Mouse (Mus musculus) ZHBTc4 (cell line): ENCODE measurements at regions not wholly inside any gene's neighbourhood (a gene's known extent, or its start where the extent isn't known, plus 50 kb on each side); places are given as distances from the start of the nearest gene placed in this dataset.
"Not testable (repeated sequence)": the region's sequence is repeated elsewhere in the genome, so short reads cannot be mapped to it uniquely, and the experiment has no call there.

ENCODE experiments used
- DNase-seq: peaks from one replicate; pipeline ENCODE4 v3.0.0-alpha.2; 2011; ENCODE audit warnings: low read depth, low spot score

GRCm38 (mm10) chr13:115911524-115912459, 397.7 kb downstream of the Isl1 start:
- no peak for DNase-seq

GRCm38 (mm10) chr13:115910866-115911449, 398.5 kb downstream of the Isl1 start:
- DNase-seq, result no peak

- no peak for DNase-seq
These were observed 428.9 kb downstream of the Isl1 start for GRCm38 (mm10) chr13:115880616-115881015.

GRCm38 (mm10) chr13:115860480-115860879, 449.0 kb downstream of the Isl1 start:
- DNase-seq, result no peak

GRCm38 (mm10) chr13:115856632-115857031, 452.9 kb downstream of the Isl1 start:
- DNase-seq, result no peak

GRCm38 (mm10) chr13:115852689-115853356, 456.7 kb downstream of the Isl1 start:
- DNase-seq, result no peak

GRCm38 (mm10) chr13:115843121-115843520, 466.4 kb downstream of the Isl1 start:
- peak; percentile 18 for DNase-seq

GRCm38 (mm10) chr13:115836203-115836768, 473.2 kb downstream of the Isl1 start:
- no peak for DNase-seq

- DNase-seq, result no peak
These were observed 484.3 kb downstream of the Isl1 start for GRCm38 (mm10) chr13:115825191-115825590.

- no peak for DNase-seq
These were observed 487.0 kb downstream of the Isl1 start for GRCm38 (mm10) chr13:115822527-115822926.

GRCm38 (mm10) chr13:115814211-115814610, 495.3 kb downstream of the Isl1 start:
- DNase-seq, result no peak

GRCm38 (mm10) chr13:115799294-115799693, 510.2 kb downstream of the Isl1 start:
- DNase-seq, result no peak

- DNase-seq, result no peak
These were observed 558.2 kb downstream of the Isl1 start for GRCm38 (mm10) chr13:115751271-115751670.

GRCm38 (mm10) chr13:115742080-115742479, 567.4 kb downstream of the Isl1 start:
- not testable (repeated sequence) for DNase-seq

- DNase-seq, result no peak
These were observed 581.5 kb downstream of the Isl1 start for GRCm38 (mm10) chr13:115727986-115728385.

GRCm38 (mm10) chr13:115725356-115725952, 584.0 kb downstream of the Isl1 start:
- DNase-seq, result no peak

GRCm38 (mm10) chr13:115719276-115719675, 590.2 kb downstream of the Isl1 start:
- DNase-seq, result no peak

- no peak for DNase-seq
These were observed 590.6 kb downstream of the Isl1 start for GRCm38 (mm10) chr13:115718859-115719258.

GRCm38 (mm10) chr13:115696197-115696596, 594.4 kb upstream of the Itga1 start:
- no peak for DNase-seq

- DNase-seq, result no peak
These were observed 585.7 kb upstream of the Itga1 start for GRCm38 (mm10) chr13:115687426-115687825.

GRCm38 (mm10) chr13:115679591-115679990, 577.8 kb upstream of the Itga1 start:
- peak; percentile 3 for DNase-seq

- no peak for DNase-seq
These were observed 575.1 kb upstream of the Itga1 start for GRCm38 (mm10) chr13:115676836-115677235.
